Mouse (Mus musculus): ENCODE measurements at regions not wholly inside any gene's neighbourhood (a gene's known extent, or its start where the extent isn't known, plus 50 kb on each side); places are given as distances from the start of the nearest gene placed in this dataset.
A peak's percentile ranks its signal among the peaks of the same experiment; 100 is the strongest.

- DNase-seq (ENCODE audit: low read depth, low spot score), result no peak
Measured at GRCm38 (mm10) chr4:8956312-8957022, 717.6 kb upstream of the Car8 start.

- no peak for DNase-seq (ENCODE audit: low read depth, low spot score)
Measured at GRCm38 (mm10) chr4:8955306-8955705, 716.5 kb upstream of the Car8 start.

- DNase-seq (ENCODE audit: low read depth, low spot score), result peak; percentile 93
Measured at GRCm38 (mm10) chr4:8954356-8954914, 715.6 kb upstream of the Car8 start.

GRCm38 (mm10) chr4:8953181-8953580 lies 714.3 kb upstream of the Car8 start:
- DNase-seq (ENCODE audit: low read depth, low spot score), result peak; percentile 52

GRCm38 (mm10) chr4:8949951-8950350 lies 711.1 kb upstream of the Car8 start:
- DNase-seq (ENCODE audit: low read depth, low spot score), result no peak

GRCm38 (mm10) chr4:8949537-8949936 lies 710.7 kb upstream of the Car8 start:
- DNase-seq (ENCODE audit: low read depth, low spot score), result no peak

GRCm38 (mm10) chr4:8945116-8945515 lies 706.3 kb upstream of the Car8 start:
- peak; percentile 72 for DNase-seq (ENCODE audit: low read depth, low spot score)

- DNase-seq (ENCODE audit: low read depth, low spot score), result no peak
Measured at GRCm38 (mm10) chr4:8943080-8943479, 704.2 kb upstream of the Car8 start.

- peak; percentile 80 for DNase-seq (ENCODE audit: low read depth, low spot score)
Measured at GRCm38 (mm10) chr4:8938948-8939411, 700.1 kb upstream of the Car8 start.

- DNase-seq (ENCODE audit: low read depth, low spot score), result no peak
Measured at GRCm38 (mm10) chr4:8935899-8936298, 697.1 kb upstream of the Car8 start.

GRCm38 (mm10) chr4:8934541-8934940 lies 695.7 kb upstream of the Car8 start:
- DNase-seq (ENCODE audit: low read depth, low spot score), result no peak

- DNase-seq (ENCODE audit: low read depth, low spot score), result no peak
Measured at GRCm38 (mm10) chr4:8929346-8929745, 690.5 kb upstream of the Car8 start.

- DNase-seq (ENCODE audit: low read depth, low spot score), result no peak
Measured at GRCm38 (mm10) chr4:8928551-8929305, 689.9 kb upstream of the Car8 start.

GRCm38 (mm10) chr4:8927276-8927906 lies 688.5 kb upstream of the Car8 start:
- no peak for DNase-seq (ENCODE audit: low read depth, low spot score)

- no peak for DNase-seq (ENCODE audit: low read depth, low spot score)
Measured at GRCm38 (mm10) chr4:8926642-8927275, 687.9 kb upstream of the Car8 start.

GRCm38 (mm10) chr4:8922695-8923363 lies 684.0 kb upstream of the Car8 start:
- DNase-seq (ENCODE audit: low read depth, low spot score), result no peak

GRCm38 (mm10) chr4:8921477-8922385 lies 682.9 kb upstream of the Car8 start:
- no peak for DNase-seq (ENCODE audit: low read depth, low spot score)

- DNase-seq (ENCODE audit: low read depth, low spot score), result no peak
Measured at GRCm38 (mm10) chr4:8920306-8920705, 681.5 kb upstream of the Car8 start.

- DNase-seq (ENCODE audit: low read depth, low spot score), result no peak
Measured at GRCm38 (mm10) chr4:8919366-8919984, 680.6 kb upstream of the Car8 start.
